In the genomic region with DNA sequence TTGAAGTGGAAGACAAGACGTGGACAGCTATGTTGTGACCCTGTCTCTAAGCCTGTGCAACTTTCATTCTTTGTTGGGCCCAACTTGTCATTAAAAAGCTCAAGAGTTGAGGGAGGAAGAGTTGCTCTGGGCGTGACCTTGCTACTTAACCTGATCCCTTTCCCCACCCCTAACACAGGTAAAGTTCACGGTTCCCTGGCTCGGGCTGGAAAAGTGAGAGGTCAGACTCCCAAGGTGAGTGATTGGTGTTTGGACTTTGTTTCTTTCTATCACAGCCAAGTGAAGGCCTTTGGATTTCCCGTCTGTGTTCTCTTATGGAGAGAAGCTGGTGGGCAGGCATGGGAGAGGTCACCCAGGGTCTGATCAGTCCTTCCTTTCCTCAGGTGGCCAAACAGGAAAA, we compare ENCODE assay signal across 9 mouse cellular contexts. TPM values are rescaled to one million over a fixed set of nuclear protein-coding genes. Genes with fewer than 3 reads are reported as not detected.
A peak's percentile ranks its signal among the peaks of the same experiment; 100 is the strongest.
DNase-seq lines count a peak whose midpoint lies in the region; ATAC-seq and TF ChIP-seq lines count a peak whose summit lies in the region.
"Had no signal": no experiment of that assay in that cellular context is flagged by ENCODE, and none has a peak within 500 bp of the region (broad histone marks: within the 10 kb centered on the region; RNA-seq: fewer than 3 reads in every experiment).

No protein-coding gene starts in this region.

- H3K27me3 ChIP-seq in kidney, embryonic 14.5 days (ENCODE audit: control insufficient read depth, insufficient read depth, low read length), result no peaks in the 10 kb centered on the region
- H3K27me3 ChIP-seq in embryonic facial prominence, embryonic 12.5 days, result no peaks in the 10 kb centered on the region
- H3K27me3 ChIP-seq in intestine, embryonic 14.5 days (replicated peaks; ENCODE audit: control insufficient read depth, insufficient read depth, low read length), result no peaks in the 10 kb centered on the region
- H3K27me3 ChIP-seq in midbrain, postnatal 0 days (ENCODE audit: insufficient read depth, low read length), result no peaks in the 10 kb centered on the region

- H3K4me3 ChIP-seq in kidney, embryonic 14.5 days (ENCODE audit: low read length), result peak overlapping the region; percentile 82
- H3K4me3 ChIP-seq in embryonic facial prominence, embryonic 12.5 days, result peak overlapping the region; percentile 86
- H3K4me3 ChIP-seq in intestine, embryonic 14.5 days (ENCODE audit: low read depth, low read length), result peak overlapping the region; percentile 92
- peak overlapping the region; percentile 53; the same call in 1 of the 2 replicates for H3K4me3 ChIP-seq in midbrain, postnatal 0 days (ENCODE audit: low read depth, low read length)

- H3K36me3 ChIP-seq in kidney, embryonic 14.5 days (ENCODE audit: control insufficient read depth, insufficient read depth, low read length), result peaks cover 36% of the 10 kb centered on the region
- H3K36me3 ChIP-seq in embryonic facial prominence, embryonic 12.5 days, result peaks cover 33% of the 10 kb centered on the region
- peaks cover 41% of the 10 kb centered on the region for H3K36me3 ChIP-seq in intestine, embryonic 14.5 days (ENCODE audit: control insufficient read depth, insufficient read depth, low read length)
- H3K36me3 ChIP-seq in midbrain, postnatal 0 days (ENCODE audit: insufficient read depth, low read length), result peaks cover 3% of the 10 kb centered on the region

- no peak overlapping the region for H3K27ac ChIP-seq in kidney, embryonic 14.5 days (ENCODE audit: low read depth, low read length)
- no peak overlapping the region for H3K27ac ChIP-seq in embryonic facial prominence, embryonic 12.5 days
- H3K27ac ChIP-seq in intestine, embryonic 14.5 days (ENCODE audit: low read depth), result no peak overlapping the region
- H3K27ac ChIP-seq in midbrain, postnatal 0 days (ENCODE audit: low read depth, low read length), result no peak overlapping the region

- peak overlapping the region; percentile 84 for H3K4me2 ChIP-seq in kidney, embryonic 14.5 days (replicated peaks; ENCODE audit: low read depth, low read length)
- peak overlapping the region; percentile 86 for H3K4me2 ChIP-seq in embryonic facial prominence, embryonic 12.5 days (replicated peaks)
- peak overlapping the region; percentile 94 for H3K4me2 ChIP-seq in intestine, embryonic 14.5 days (ENCODE audit: low read length)
- H3K4me2 ChIP-seq in midbrain, postnatal 0 days (ENCODE audit: low read depth, low read length, poor library complexity, severe bottlenecking), result peak overlapping the region; percentile 85

- H3K4me1 ChIP-seq in kidney, embryonic 14.5 days (ENCODE audit: control insufficient read depth, insufficient read depth, low read length), result peaks cover 15% of the 10 kb centered on the region
- peaks cover 33% of the 10 kb centered on the region for H3K4me1 ChIP-seq in embryonic facial prominence, embryonic 12.5 days
- peaks cover 28% of the 10 kb centered on the region for H3K4me1 ChIP-seq in intestine, embryonic 14.5 days (replicated peaks; ENCODE audit: control insufficient read depth, insufficient read depth, low read length)
- H3K4me1 ChIP-seq in midbrain, postnatal 0 days (ENCODE audit: insufficient read depth, low read length), result peaks cover 13% of the 10 kb centered on the region

- TF ChIP-seq CTCF in midbrain, postnatal 0 days (IDR thresholded peaks at IDR 0.05), result no peak

- no peak for ATAC-seq in kidney, embryonic 14.5 days (ENCODE audit: low FRiP score, low TSS enrichment)
- ATAC-seq in embryonic facial prominence, embryonic 12.5 days (ENCODE audit: insufficient number of reproducible peaks, insufficient read depth, low FRiP score, low TSS enrichment), result no peak
- ATAC-seq in intestine, embryonic 14.5 days (replicated peaks; ENCODE audit: low FRiP score, low TSS enrichment, low read depth), result no peak
- no peak for ATAC-seq in midbrain, postnatal 0 days (ENCODE audit: low FRiP score)
- no peak for ATAC-seq in cerebellum, adult (ENCODE audit: insufficient number of reproducible peaks, low FRiP score, low TSS enrichment)

- no peaks in the 10 kb centered on the region for H3K9me3 ChIP-seq in kidney, embryonic 14.5 days (ENCODE audit: control insufficient read depth, low read length)
- H3K9me3 ChIP-seq in embryonic facial prominence, embryonic 12.5 days, result no peaks in the 10 kb centered on the region
- H3K9me3 ChIP-seq in intestine, embryonic 14.5 days (ENCODE audit: control insufficient read depth, low read length), result no peaks in the 10 kb centered on the region
- H3K9me3 ChIP-seq in midbrain, postnatal 0 days (ENCODE audit: low read length), result no peaks in the 10 kb centered on the region

- H3K9ac ChIP-seq in kidney, embryonic 14.5 days (ENCODE audit: low read depth, low read length), result peak overlapping the region; percentile 88
- H3K9ac ChIP-seq in embryonic facial prominence, embryonic 12.5 days, result peak overlapping the region; percentile 92
- peak overlapping the region; percentile 90 for H3K9ac ChIP-seq in intestine, embryonic 14.5 days (ENCODE audit: low read length)
- no peak overlapping the region for H3K9ac ChIP-seq in midbrain, postnatal 0 days (replicated peaks; ENCODE audit: low read length, poor library complexity, severe bottlenecking)

- no peak for DNase-seq in kidney, adult 8-10 months
- no peak for DNase-seq in intestine, embryonic 14.5 days (ENCODE audit: low spot score)
- DNase-seq in midbrain, postnatal 0 days (ENCODE audit: low spot score), result no peak
- DNase-seq in urinary bladder, postnatal 4 days (ENCODE audit: low spot score in 2 of 2), result no peak
- no peak for DNase-seq in layer of hippocampus, adult 9-10 months (ENCODE audit: low spot score)
- DNase-seq: thymus, postnatal 4 days had no signal

- WGBS in kidney, embryonic 14.5 days, result 83% methylated on average over 5 of the region's 5 CpGs
- WGBS in embryonic facial prominence, embryonic 12.5 days, result 86% methylated on average over 5 of the region's 5 CpGs
- 80% methylated on average over 5 of the region's 5 CpGs for WGBS in intestine, embryonic 14.5 days
- WGBS in midbrain, postnatal 0 days, result 82% methylated on average over 5 of the region's 5 CpGs

RNA-seq across cellular contexts. Expression of a gene that starts 1.3 kb away (rescaled TPM):
- 839 and 1,033 TPM in 2 replicates for polyA plus RNA-seq in kidney, embryonic 14.5 days (2014; fragmentation: Nextera tagmentation; extraction: Ambion mirVana)
- 703 and 704 TPM in 2 replicates for polyA plus RNA-seq in embryonic facial prominence, embryonic 12.5 days (2016; fragmentation: Nextera tagmentation; extraction: Ambion mirVana)
- polyA plus RNA-seq in intestine, embryonic 14.5 days (2014; fragmentation: Nextera tagmentation; extraction: Ambion mirVana), result 1,017 and 1,054 TPM in 2 replicates
- total RNA-seq in midbrain, postnatal 0 days (2014; rRNA removed), result 494 and 628 TPM in 2 replicates
- 587 and 625 TPM in 2 replicates for polyA plus RNA-seq in midbrain, postnatal 0 days (2015; fragmentation: Nextera tagmentation; extraction: Ambion mirVana)

RNA-seq across cellular contexts. Expression of a gene that starts 1.4 kb away (rescaled TPM):
- polyA plus RNA-seq in kidney, embryonic 14.5 days (2014; fragmentation: Nextera tagmentation; extraction: Ambion mirVana), result 77.3 and 89.5 TPM in 2 replicates
- polyA plus RNA-seq in embryonic facial prominence, embryonic 12.5 days (2016; fragmentation: Nextera tagmentation; extraction: Ambion mirVana), result 79.3 and 79.4 TPM in 2 replicates
- 82.1 and 82.5 TPM in 2 replicates for polyA plus RNA-seq in intestine, embryonic 14.5 days (2014; fragmentation: Nextera tagmentation; extraction: Ambion mirVana)
- total RNA-seq in midbrain, postnatal 0 days (2014; rRNA removed), result 34.7 and 37.3 TPM in 2 replicates
- 50.0 and 55.8 TPM in 2 replicates for polyA plus RNA-seq in midbrain, postnatal 0 days (2015; fragmentation: Nextera tagmentation; extraction: Ambion mirVana)

RNA-seq across cellular contexts. Expression of a gene that starts 2.0 kb away (rescaled TPM):
- 38.6 and 44.4 TPM in 2 replicates for polyA plus RNA-seq in kidney, embryonic 14.5 days (2014; fragmentation: Nextera tagmentation; extraction: Ambion mirVana)
- polyA plus RNA-seq in embryonic facial prominence, embryonic 12.5 days (2016; fragmentation: Nextera tagmentation; extraction: Ambion mirVana), result 38.1 and 39.3 TPM in 2 replicates
- polyA plus RNA-seq in intestine, embryonic 14.5 days (2014; fragmentation: Nextera tagmentation; extraction: Ambion mirVana), result 33.8 and 38.3 TPM in 2 replicates
- 53.3 and 59.1 TPM in 2 replicates for total RNA-seq in midbrain, postnatal 0 days (2014; rRNA removed)
- polyA plus RNA-seq in midbrain, postnatal 0 days (2015; fragmentation: Nextera tagmentation; extraction: Ambion mirVana), result 40.4 and 41.0 TPM in 2 replicates

RNA-seq across cellular contexts. Expression of a gene that starts 9.2 kb away (rescaled TPM):
- 22.1 and 24.6 TPM in 2 replicates for polyA plus RNA-seq in kidney, embryonic 14.5 days (2014; fragmentation: Nextera tagmentation; extraction: Ambion mirVana)
- polyA plus RNA-seq in embryonic facial prominence, embryonic 12.5 days (2016; fragmentation: Nextera tagmentation; extraction: Ambion mirVana), result 31.9 and 33.2 TPM in 2 replicates
- 30.6 and 31.4 TPM in 2 replicates for polyA plus RNA-seq in intestine, embryonic 14.5 days (2014; fragmentation: Nextera tagmentation; extraction: Ambion mirVana)
- total RNA-seq in midbrain, postnatal 0 days (2014; rRNA removed), result 79.5 and 98.1 TPM in 2 replicates
- 50.2 and 51.6 TPM in 2 replicates for polyA plus RNA-seq in midbrain, postnatal 0 days (2015; fragmentation: Nextera tagmentation; extraction: Ambion mirVana)

RNA-seq across cellular contexts. Expression of a gene that starts 12.6 kb away (rescaled TPM):
- 23.5 and 32.8 TPM in 2 replicates for polyA plus RNA-seq in kidney, embryonic 14.5 days (2014; fragmentation: Nextera tagmentation; extraction: Ambion mirVana)
- polyA plus RNA-seq in embryonic facial prominence, embryonic 12.5 days (2016; fragmentation: Nextera tagmentation; extraction: Ambion mirVana), result 26.4 and 29.8 TPM in 2 replicates
- polyA plus RNA-seq in intestine, embryonic 14.5 days (2014; fragmentation: Nextera tagmentation; extraction: Ambion mirVana), result 24.5 and 28.1 TPM in 2 replicates
- total RNA-seq in midbrain, postnatal 0 days (2014; rRNA removed), result 27.8 and 36.3 TPM in 2 replicates
- 34.6 and 34.8 TPM in 2 replicates for polyA plus RNA-seq in midbrain, postnatal 0 days (2015; fragmentation: Nextera tagmentation; extraction: Ambion mirVana)
